Mouse (Mus musculus) CD4-positive helper T cell, adult 2 months (primary cell): ENCODE data around the gene Rbm20.

Experiments
- DNase-seq: peaks from one replicate; pipeline ENCODE4 v3.0.0-alpha.2; 2012; ENCODE audit warnings: low read depth, missing footprints, low spot score

Gene Rbm20

GRCm38 (mm10) chr19:53717364-53717763 lies 40.3 kb downstream of the Rbm20 start:
- DNase-seq = no peak

GRCm38 (mm10) chr19:53722186-53722585 lies 45.1 kb downstream of the Rbm20 start:
- no peak for DNase-seq

- no peak for DNase-seq
These were observed 46.9 kb downstream of the Rbm20 start for GRCm38 (mm10) chr19:53724053-53724452.

- DNase-seq = no peak
These were observed 49.2 kb downstream of the Rbm20 start for GRCm38 (mm10) chr19:53726340-53726739.

GRCm38 (mm10) chr19:53726755-53727154 lies 49.6 kb downstream of the Rbm20 start:
- DNase-seq = no peak

- no peak for DNase-seq
These were observed 50.2 kb downstream of the Rbm20 start for GRCm38 (mm10) chr19:53727277-53727676.

GRCm38 (mm10) chr19:53727886-53728669 lies 51.0 kb downstream of the Rbm20 start:
- no peak for DNase-seq

GRCm38 (mm10) chr19:53729919-53730318 lies 52.8 kb downstream of the Rbm20 start:
- no peak for DNase-seq

- DNase-seq = no peak
These were observed 54.7 kb downstream of the Rbm20 start for GRCm38 (mm10) chr19:53731761-53732201.

- DNase-seq = no peak
These were observed 57.7 kb downstream of the Rbm20 start for GRCm38 (mm10) chr19:53734845-53735244.

GRCm38 (mm10) chr19:53738701-53739131 lies 61.6 kb downstream of the Rbm20 start:
- DNase-seq = no peak

- DNase-seq = no peak
These were observed 62.6 kb downstream of the Rbm20 start for GRCm38 (mm10) chr19:53739570-53740266.

- peak; percentile 22 for DNase-seq
These were observed 63.8 kb downstream of the Rbm20 start for GRCm38 (mm10) chr19:53740750-53741380.

- DNase-seq = peak; percentile 47
These were observed 64.8 kb downstream of the Rbm20 start for GRCm38 (mm10) chr19:53741902-53742301.

GRCm38 (mm10) chr19:53745354-53745753 lies 68.2 kb downstream of the Rbm20 start:
- DNase-seq = no peak

GRCm38 (mm10) chr19:53746116-53746515 lies 69.0 kb downstream of the Rbm20 start:
- no peak for DNase-seq

- no peak for DNase-seq
These were observed 71.2 kb downstream of the Rbm20 start for GRCm38 (mm10) chr19:53748236-53748775.

GRCm38 (mm10) chr19:53749326-53749725 lies 72.2 kb downstream of the Rbm20 start:
- DNase-seq = no peak

- no peak for DNase-seq
These were observed 74.5 kb downstream of the Rbm20 start for GRCm38 (mm10) chr19:53751420-53752185.

GRCm38 (mm10) chr19:53752993-53753392 lies 75.9 kb downstream of the Rbm20 start:
- DNase-seq = no peak

GRCm38 (mm10) chr19:53754421-53754830 lies 77.3 kb downstream of the Rbm20 start:
- no peak for DNase-seq
